Mouse (Mus musculus) midbrain, embryonic 11.5 days (tissue): Measurements from ENCODE around the gene Adra1b. TPM values are rescaled to one million over a fixed set of nuclear protein-coding genes. Genes with fewer than 3 reads are reported as not detected.

Experiments
- ATAC-seq: fragments of 200-750 bp; cut with Nextera tagmentation; 2 replicates; pipeline ENCODE4 v1.8.0; 2017; ENCODE audit warnings: moderate TSS enrichment, moderate library complexity; ENCODE audit not compliant: low FRiP score
- DNase-seq: peaks from one replicate; pipeline ENCODE4 v3.0.0; 2015; ENCODE audit warnings: low spot score; ENCODE audit errors: missing footprints
- H3K27ac ChIP-seq: fragments of 300-500 bp; sonication (generic); 2 replicates; pipeline ENCODE4 v1.5.1; 2014; ENCODE audit warnings: low read depth, low read length
- H3K27me3 ChIP-seq: fragments of 300-500 bp; sonication (generic); 2 replicates; pipeline ENCODE4 v1.6.1; 2014; ENCODE audit warnings: mild to moderate bottlenecking, low read length, moderate library complexity, mixed read lengths; ENCODE audit not compliant: control insufficient read depth, insufficient read depth
- H3K36me3 ChIP-seq: fragments of 300-500 bp; sonication (generic); 2 replicates; pipeline ENCODE4 v1.6.1; 2014; ENCODE audit warnings: mild to moderate bottlenecking, low read length, moderate library complexity, mixed read lengths; ENCODE audit not compliant: control insufficient read depth, insufficient read depth
- H3K4me1 ChIP-seq: fragments of 300-500 bp; sonication (generic); 2 replicates; pipeline ENCODE4 v1.6.1; 2014; ENCODE audit warnings: low read length; ENCODE audit not compliant: control insufficient read depth, insufficient read depth
- H3K4me2 ChIP-seq: fragments of 300-500 bp; sonication (generic); 2 replicates; pipeline ENCODE4 v1.6.1; 2014; ENCODE audit warnings: mild to moderate bottlenecking, moderate library complexity
- H3K4me3 ChIP-seq: fragments of 300-500 bp; sonication (generic); 2 replicates; pipeline ENCODE4 v1.5.1; 2014; ENCODE audit warnings: low read depth, low read length
- H3K9ac ChIP-seq: fragments of 300-500 bp; sonication (generic); 2 replicates; pipeline ENCODE4 v1.6.1; 2014; ENCODE audit warnings: low read length
- H3K9me3 ChIP-seq: fragments of 300-500 bp; sonication (generic); 2 replicates; pipeline ENCODE4 v1.6.1; 2016; ENCODE audit warnings: low read length; ENCODE audit not compliant: control insufficient read depth
- WGBS: fragments of 180-500 bp; shearing (Covaris S2); extraction: QIAGEN DNeasy Blood & Tissue Kit; methylation state at CpG from one replicate; pipeline ENCODE4 v1.1.7; 2014; 5-methylcytosine and 5-hydroxymethylcytosine counted together
- polyA plus RNA-seq: library from polyadenylated mRNA; unstranded; fragments of >200 nt; fragmentation: Nextera tagmentation; extraction: Ambion mirVana; gene quantifications from 2 replicates; pipeline ENCODE4 v1.2.1, GENCODE M21; 2014

Adra1b gene
- polyA plus RNA-seq, 1 experiment from 2014 or later = 0.31 TPM

GRCm38 (mm10) chr11:43912136-43912888, 11.3 kb upstream of the Adra1b start:
- WGBS = 89% methylated on average over 16 of the region's 16 CpGs
- Histone ChIP-seq H3K27ac (no peak overlapping the region), H3K4me3 (no peak overlapping the region), H3K4me1 (no peaks in the 10 kb centered on the region), H3K4me2 (no peak overlapping the region), H3K27me3 (no peaks in the 10 kb centered on the region), H3K9ac (no peak overlapping the region), H3K36me3 (no peaks in the 10 kb centered on the region), H3K9me3 (no peaks in the 10 kb centered on the region)
- DNase-seq (peak; percentile 72), ATAC-seq (no peak)

GRCm38 (mm10) chr11:43911646-43912045, 10.6 kb upstream of the Adra1b start:
- Histone ChIP-seq H3K27ac (no peak overlapping the region), H3K36me3 (no peaks in the 10 kb centered on the region), H3K27me3 (no peaks in the 10 kb centered on the region), H3K4me3 (no peak overlapping the region), H3K4me1 (no peaks in the 10 kb centered on the region), H3K4me2 (no peak overlapping the region), H3K9ac (no peak overlapping the region), H3K9me3 (no peaks in the 10 kb centered on the region)
- DNase-seq (peak; percentile 61), ATAC-seq (no peak)
- WGBS = 87% methylated on average over 6 of the region's 6 CpGs

- no peak overlapping the region for H3K27ac ChIP-seq
- no peaks in the 10 kb centered on the region for H3K36me3 ChIP-seq
- no peak overlapping the region for H3K9ac ChIP-seq
- WGBS = 88% methylated on average over 10 of the region's 10 CpGs
- H3K4me1 ChIP-seq = no peaks in the 10 kb centered on the region
- no peaks in the 10 kb centered on the region for H3K9me3 ChIP-seq
- H3K4me2 ChIP-seq = no peak overlapping the region
- H3K4me3 ChIP-seq = no peak overlapping the region
- no peaks in the 10 kb centered on the region for H3K27me3 ChIP-seq
- ATAC-seq = no peak
- DNase-seq = peak; percentile 49
These were observed 2.3 kb upstream of the Adra1b start for GRCm38 (mm10) chr11:43903351-43903750.

GRCm38 (mm10) chr11:43899696-43900095, 1.3 kb downstream of the Adra1b start:
- Histone ChIP-seq H3K4me3 (no peak overlapping the region), H3K27me3 (no peaks in the 10 kb centered on the region), H3K9ac (no peak overlapping the region), H3K36me3 (no peaks in the 10 kb centered on the region), H3K9me3 (no peaks in the 10 kb centered on the region), H3K27ac (no peak overlapping the region), H3K4me1 (no peaks in the 10 kb centered on the region), H3K4me2 (no peak overlapping the region)
- DNase-seq (peak; percentile 61), ATAC-seq (no peak)
- 89% methylated on average over 2 of the region's 2 CpGs for whole genome bisulfite sequencing

- 75% methylated on average over 2 of the region's 2 CpGs for WGBS
- ATAC-seq = no peak
These were observed 5.7 kb downstream of the Adra1b start for GRCm38 (mm10) chr11:43895323-43895722.

GRCm38 (mm10) chr11:43892546-43892945, 8.5 kb downstream of the Adra1b start:
- DNase-seq = no peak
- Histone ChIP-seq H3K4me1 (no peaks in the 10 kb centered on the region), H3K4me3 (no peak overlapping the region), H3K9ac (no peak overlapping the region), H3K9me3 (no peaks in the 10 kb centered on the region), H3K36me3 (no peaks in the 10 kb centered on the region), H3K27me3 (no peaks in the 10 kb centered on the region), H3K27ac (no peak overlapping the region), H3K4me2 (no peak overlapping the region)
- ATAC-seq = no peak
- WGBS = 82% methylated on average over 4 of the region's 4 CpGs

More at GRCm38 (mm10) chr11:43895323-43895722, 5.7 kb downstream of the Adra1b start:
- DNase-seq = no peak
- Histone ChIP-seq H3K4me2 (no peak overlapping the region), H3K36me3 (no peaks in the 10 kb centered on the region), H3K4me1 (no peaks in the 10 kb centered on the region), H3K4me3 (no peak overlapping the region), H3K27me3 (no peaks in the 10 kb centered on the region), H3K9ac (no peak overlapping the region), H3K9me3 (no peaks in the 10 kb centered on the region), H3K27ac (no peak overlapping the region)

- no peak for ATAC-seq
- 89% methylated on average over 3 of the region's 3 CpGs for WGBS
- H3K4me3 ChIP-seq = no peak overlapping the region
- H3K9ac ChIP-seq = no peak overlapping the region
- DNase-seq = no peak
- H3K27ac ChIP-seq = no peak overlapping the region
- no peaks in the 10 kb centered on the region for H3K36me3 ChIP-seq
- no peaks in the 10 kb centered on the region for H3K27me3 ChIP-seq
- no peaks in the 10 kb centered on the region for H3K4me1 ChIP-seq
- no peak overlapping the region for H3K4me2 ChIP-seq
- no peaks in the 10 kb centered on the region for H3K9me3 ChIP-seq
These were observed 9.6 kb downstream of the Adra1b start for GRCm38 (mm10) chr11:43891457-43891856.

GRCm38 (mm10) chr11:43889208-43889915, 11.6 kb downstream of the Adra1b start:
- peak; percentile 48 for ATAC-seq
- Histone ChIP-seq H3K4me1 (no peaks in the 10 kb centered on the region), H3K9me3 (no peaks in the 10 kb centered on the region), H3K36me3 (no peaks in the 10 kb centered on the region), H3K4me2 (no peak overlapping the region), H3K27me3 (no peaks in the 10 kb centered on the region), H3K9ac (no peak overlapping the region), H3K4me3 (no peak overlapping the region), H3K27ac (no peak overlapping the region)
- DNase-seq = no peak
- 85% methylated on average over 8 of the region's 8 CpGs for WGBS

- ATAC-seq (no peak), DNase-seq (no peak)
- Histone ChIP-seq H3K4me3 (no peak overlapping the region), H3K36me3 (no peaks in the 10 kb centered on the region), H3K4me2 (no peak overlapping the region), H3K9ac (no peak overlapping the region), H3K27ac (no peak overlapping the region), H3K4me1 (no peaks in the 10 kb centered on the region), H3K9me3 (no peaks in the 10 kb centered on the region), H3K27me3 (no peaks in the 10 kb centered on the region)
- WGBS = 92% methylated on average over 8 of the region's 8 CpGs
These were observed 12.3 kb downstream of the Adra1b start for GRCm38 (mm10) chr11:43888736-43889135.
